Mouse (Mus musculus) left cerebral cortex, postnatal 36 days (tissue): ENCODE measurements around the gene Ret. TPM values are rescaled to one million over a fixed set of nuclear protein-coding genes. Genes with fewer than 3 reads are reported as not detected.

Experiments
- DNase-seq, 2 experiments: peaks; one replicate each; pipeline ENCODE4 v3.0.0; 2021 to 2022; ENCODE audit warnings: low spot score in 2 of 2, mixed read lengths in 1 of 2
- intact Hi-C: fragments of 180-260 bp; cut with DNase I; formaldehyde crosslinking; loops from one replicate; pipeline ENCODE4 v1.15.1; 2025
- total RNA-seq, 2 experiments: library from RNA; stranded (reverse); gene quantifications; 2 replicates each; pipeline ENCODE4 v1.2.3; 2021

Gene Ret
- total RNA-seq, 2 experiments from 2014 or later, result 3.4 to 4.4 TPM

DNA sequence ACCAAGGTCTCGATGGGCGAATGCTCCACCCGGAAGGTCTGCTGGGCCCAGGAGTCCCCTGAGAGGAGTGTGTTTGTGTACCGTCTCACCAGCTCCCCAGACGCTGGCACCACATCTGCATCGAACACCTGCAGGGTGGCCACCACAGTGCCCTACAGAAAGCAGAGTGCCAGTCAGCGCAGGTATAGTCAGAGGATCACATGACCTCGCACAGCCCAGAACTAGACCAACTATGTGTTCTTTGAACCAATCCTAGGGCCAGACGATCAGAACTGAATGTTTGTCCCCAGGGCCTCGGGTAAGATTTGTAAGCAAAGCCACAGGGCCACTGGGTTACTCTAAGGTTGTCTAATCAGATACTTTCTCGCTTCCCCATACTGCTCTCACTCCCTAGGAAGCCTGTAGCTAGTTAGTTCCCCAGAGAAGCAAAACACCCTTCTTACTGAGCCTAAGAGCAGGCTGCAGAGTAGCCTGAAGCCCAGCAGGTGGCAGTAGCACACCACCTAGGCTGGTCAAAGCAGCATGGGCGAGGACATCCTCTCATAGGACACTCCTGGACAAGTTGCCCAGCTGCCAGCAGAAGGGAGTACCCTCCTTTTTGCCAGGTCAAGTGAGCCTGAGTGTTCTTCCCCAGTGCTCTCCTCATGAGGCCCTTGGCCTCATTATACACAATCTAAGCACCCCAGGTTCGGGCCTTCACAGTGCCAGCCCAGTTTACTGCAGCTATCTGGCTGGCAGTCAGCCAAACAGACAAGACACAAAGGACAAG lies 18.0 kb downstream of the Ret start:
- DNase-seq, result peak; percentile 68 to 70
- intact Hi-C loops, result loop anchor here (2.0 kb wide), 1 partner anchor 199 kb away; no protein-coding TSS in a partner anchor

DNA sequence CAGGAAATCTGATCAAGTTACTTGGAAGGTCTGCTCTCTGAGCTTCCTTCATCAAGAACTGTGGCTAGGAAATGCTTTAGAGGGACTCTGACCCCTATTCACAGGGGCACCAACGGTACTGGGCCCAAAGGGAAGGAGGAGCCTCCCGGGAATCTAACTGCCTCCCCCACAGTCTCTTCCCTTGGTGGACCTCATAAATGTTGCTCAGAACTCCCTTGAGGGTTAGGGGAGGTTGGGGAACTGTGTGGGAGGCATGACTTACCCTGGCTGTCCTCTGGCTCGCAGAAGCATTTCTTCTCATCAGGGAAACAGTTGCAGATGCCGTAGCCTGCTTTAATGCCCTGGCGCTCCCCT lies 23.6 kb downstream of the Ret start:
- DNase-seq, result no peak
- intact Hi-C loops, result no loop called here

DNA sequence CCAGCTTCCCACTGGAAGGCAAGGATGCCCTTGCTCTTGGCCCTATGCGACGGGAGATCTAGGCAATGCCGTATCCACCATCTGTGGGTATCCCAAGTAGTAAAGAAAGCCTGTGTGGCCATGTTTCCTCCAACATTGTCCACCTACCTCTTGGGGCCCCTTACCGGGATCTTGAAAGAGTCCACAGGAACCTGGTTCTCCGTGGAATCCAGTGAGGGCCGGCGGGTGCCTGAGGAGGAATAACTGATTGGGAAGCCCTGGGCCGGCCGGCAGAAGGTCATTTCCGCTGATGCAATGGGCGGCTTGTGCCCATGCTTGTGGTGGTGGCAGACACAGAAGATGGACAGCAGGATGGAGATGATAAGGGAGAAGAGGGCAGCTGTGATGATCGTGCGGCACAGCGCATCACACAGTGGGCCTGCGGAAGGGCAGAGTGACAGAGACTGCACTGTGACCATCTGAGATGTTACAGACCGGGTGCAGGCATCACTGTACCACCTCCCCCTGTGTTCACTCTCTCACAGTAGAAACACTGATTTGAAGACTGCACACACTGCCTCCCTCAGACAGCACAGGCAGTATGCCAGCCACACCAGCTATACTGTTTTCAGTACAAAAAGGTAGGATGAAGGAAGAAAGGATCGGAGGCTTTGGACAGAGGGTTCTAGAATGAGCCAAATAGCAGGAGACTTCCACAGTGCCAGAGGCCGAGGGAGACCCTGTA lies 24.1 kb downstream of the Ret start:
- peak in 1 of 2 experiments; percentile 29 for DNase-seq
- intact Hi-C loops, result no loop called here

DNA sequence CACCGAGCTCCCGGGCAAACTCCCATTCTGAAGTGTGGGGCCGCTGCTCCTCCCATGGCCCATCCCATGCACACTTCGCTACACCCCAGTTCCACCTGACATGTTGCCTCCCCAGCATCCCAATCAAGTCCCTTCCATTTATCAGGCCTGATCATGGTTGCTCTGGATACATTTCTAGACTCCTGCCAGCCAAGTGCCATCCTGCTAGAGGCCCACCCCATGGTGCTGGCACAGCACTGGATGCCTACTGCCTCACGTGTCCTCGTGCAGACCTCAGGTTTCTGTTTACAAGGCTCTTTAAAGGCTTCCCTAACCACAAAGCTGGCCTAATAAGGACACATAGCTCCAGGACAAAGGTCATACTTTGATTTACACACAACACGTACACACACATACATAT lies 26.1 kb downstream of the Ret start:
- DNase-seq, result no peak
- intact Hi-C loops, result no loop called here

DNA sequence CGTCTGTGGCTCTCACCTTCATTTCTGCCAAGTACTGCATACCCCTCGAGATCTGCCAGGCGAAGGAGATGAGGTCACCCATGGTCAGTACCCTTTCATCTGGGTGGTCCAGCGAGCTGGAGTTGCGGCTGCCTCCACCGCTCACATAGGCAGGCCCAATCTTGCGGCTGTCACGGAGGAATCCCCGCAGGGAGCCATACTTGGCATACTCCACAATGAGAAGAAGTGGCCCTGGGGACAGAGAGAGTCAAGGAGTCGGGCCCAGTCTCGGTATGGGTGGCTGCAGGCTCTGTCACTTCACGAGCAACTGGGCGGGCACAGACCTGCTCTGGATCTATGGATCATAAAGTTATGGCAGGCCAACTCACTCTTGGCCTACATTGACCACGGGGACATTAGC lies 29.4 kb downstream of the Ret start:
- intact Hi-C loops, result no loop called here
- no peak for DNase-seq

DNA sequence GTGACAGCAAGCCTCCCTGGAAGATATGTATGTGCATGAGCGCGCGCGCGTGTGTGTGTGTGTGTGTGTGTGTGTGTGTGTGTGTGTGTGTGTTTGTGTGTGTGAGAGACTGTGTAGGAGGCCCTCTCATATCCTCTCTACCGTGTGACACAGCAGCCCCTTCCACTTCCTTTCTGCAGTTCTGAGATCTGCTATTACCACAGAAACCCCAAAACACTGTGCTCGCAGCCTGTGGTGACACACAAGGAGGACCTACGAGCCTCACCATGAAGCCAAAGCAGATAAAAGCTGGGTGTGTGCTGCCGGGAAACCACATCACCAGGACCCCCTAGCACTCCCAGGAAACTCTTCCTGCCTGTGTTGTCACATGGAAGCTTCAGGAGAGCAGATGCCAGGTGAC lies 30.5 kb downstream of the Ret start:
- DNase-seq, result no peak
- intact Hi-C loops, result no loop called here

DNA sequence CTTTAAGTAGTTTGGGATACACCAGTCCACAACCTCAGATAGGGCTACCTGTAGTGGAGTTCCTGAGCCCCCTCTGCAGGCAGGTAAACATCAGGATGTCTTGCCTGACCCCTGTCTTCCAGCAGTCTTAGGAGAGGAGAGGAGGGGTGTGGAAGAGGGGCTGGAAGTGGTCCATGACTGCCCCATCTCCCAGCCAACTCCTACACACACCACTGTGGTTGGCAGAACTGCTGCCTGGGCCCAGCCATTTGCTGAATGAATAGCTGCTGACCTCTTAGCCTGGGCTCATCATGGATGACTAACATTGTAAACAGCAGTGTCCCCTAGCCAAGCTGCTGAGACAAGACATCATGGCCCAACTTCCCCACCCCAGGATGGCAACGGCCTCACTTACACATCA lies 32.0 kb downstream of the Ret start:
- no peak for DNase-seq
- intact Hi-C loops, result no loop called here

DNA sequence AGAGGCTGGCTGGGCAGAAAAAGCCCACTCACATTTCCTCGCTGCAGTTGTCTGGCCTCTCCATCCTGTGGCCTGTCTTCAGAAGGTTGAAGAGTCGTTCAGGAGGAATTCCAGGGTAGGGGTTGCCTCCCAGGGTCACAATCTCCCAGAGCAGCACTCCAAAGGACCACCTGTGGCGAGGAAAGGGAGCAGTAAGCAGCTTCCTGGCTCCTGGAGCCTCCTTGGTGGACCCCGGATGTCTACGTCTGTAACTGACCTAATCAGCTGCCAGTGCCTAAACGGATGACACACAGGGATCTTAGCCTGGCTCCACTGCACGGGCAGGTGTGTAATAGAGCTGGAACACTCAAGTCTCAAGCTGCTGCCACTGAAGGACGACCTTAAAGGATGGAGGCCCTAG lies 32.8 kb downstream of the Ret start:
- intact Hi-C loops, result no loop called here
- DNase-seq, result no peak

DNA sequence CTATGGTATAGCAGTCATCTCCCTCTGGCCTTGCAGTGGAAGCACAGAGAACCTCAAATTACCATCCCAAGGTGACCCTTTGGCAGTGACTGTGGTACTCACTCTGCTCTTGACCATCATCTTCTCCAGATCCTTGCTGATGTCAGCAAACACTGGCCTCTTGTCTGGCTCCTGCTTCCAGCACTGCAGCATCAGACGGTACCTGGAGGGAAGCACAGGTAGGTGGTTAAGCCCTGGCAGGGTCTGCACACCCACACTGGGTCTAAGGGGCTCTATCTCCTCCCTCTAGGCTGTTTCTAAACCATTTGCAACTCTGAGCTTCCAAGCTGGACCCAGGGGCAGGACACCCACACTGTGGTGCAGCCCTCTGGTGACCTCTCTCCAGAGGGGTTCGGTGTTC lies 34.4 kb downstream of the Ret start:
- no peak for DNase-seq
- intact Hi-C loops, result no loop called here

DNA sequence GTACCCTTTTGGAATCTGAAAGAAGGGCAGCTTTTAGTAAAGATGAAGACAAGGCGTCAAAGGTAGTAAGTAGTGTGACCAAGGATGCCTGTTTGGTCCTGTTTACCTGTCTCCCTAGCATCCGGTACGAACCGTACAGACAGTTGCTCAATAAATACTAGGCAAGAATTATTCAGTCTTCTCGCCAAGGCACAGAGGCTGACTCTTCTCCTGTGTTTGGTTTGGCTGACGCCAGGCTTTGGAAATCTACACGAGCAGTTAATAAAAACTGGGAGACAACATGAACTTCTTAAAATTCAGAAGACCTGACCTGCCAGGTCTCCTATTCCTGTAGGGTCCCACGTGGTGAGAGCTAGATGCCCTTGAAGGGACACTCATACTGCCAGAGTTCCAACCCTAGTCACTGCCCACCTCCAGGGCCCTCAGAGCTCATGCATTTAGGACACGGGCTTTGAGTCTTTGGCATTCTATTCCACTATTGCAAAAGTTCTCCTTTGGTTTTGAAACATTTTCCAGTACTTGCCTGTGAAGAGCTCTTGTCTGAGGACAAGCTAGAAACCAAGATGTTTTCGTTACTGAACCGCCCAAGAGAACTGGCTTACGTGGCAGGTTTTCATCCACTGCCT lies 34.9 kb downstream of the Ret start:
- DNase-seq, result no peak
- intact Hi-C loops, result no loop called here

DNA sequence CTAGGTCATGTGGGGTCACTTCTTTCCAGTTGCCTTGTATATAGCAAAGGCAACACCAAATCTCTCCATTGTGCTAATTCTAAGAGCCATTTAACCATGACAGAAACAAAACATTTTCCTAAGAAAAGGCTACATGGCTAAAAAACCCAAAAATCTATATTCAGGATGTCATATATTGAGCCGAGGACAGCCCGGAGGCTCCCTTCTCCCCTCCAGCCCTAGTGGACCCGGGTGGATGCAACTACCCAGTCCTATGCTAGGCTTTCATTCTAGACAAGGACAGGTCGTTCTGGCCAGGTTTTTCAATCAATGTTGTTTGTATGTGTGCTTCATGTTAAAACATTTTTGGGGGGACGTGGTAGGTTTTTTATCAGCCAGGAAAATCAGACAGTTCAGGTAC lies 44.4 kb downstream of the Ret start:
- intact Hi-C loops, result no loop called here
- DNase-seq, result no peak

DNA sequence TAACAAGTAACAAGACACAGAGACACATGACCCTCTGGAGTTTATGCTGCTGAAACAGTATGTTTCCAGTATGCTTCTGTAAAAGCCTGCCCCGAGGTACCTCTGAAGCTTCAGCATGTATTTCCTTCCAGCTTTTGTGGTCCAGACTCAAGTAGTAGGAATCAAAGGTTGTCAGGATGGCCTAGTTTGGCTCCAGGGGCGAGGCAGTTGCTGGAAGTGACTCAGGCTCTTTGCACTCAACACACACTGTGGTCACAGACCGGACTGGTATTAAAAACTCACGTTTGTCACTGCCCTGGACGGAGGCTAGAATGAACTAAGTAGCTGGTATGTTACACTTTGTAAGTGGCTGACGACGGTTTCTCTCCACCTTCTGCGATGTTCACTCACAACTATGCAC lies 46.5 kb downstream of the Ret start:
- DNase-seq, result no peak
- intact Hi-C loops, result no loop called here

DNA sequence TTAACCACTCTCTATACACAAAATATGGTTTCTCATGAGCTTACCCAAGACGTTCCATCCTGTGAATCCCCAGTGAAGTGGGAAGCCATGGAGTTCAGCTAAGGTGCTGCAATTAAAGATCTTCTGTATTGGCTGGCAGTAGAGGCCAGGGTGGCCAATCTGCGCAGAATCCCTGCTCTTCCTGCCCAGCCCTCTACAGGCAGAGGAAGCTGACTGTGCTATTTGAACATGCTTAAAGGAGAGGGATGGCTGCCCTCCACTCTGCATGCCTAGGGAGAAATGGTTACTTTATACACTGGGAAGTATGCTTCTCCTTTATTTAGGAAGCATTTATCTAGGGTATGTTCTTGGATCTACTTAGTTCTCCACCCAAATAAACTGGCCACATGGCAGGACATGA lies 47.0 kb downstream of the Ret start:
- DNase-seq, result no peak
- intact Hi-C loops, result no loop called here

DNA sequence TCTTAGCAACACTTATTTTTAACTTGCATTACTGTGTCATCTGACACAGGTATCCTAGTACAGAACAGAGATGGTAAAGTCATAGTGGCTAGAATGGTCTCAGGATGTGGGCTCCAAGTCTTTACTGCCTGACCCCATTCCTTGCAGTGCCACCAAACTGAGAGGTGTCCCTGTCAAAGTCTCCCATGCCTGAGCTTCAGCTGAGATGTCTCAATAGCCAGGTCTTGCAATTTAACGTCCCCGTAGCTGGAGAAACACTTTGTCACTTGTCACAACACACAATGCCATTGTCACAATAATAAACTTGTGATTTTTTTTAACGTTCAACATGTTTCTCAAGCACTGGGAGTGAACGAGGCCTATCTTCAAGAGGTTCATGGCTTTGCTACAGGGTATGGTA lies 47.4 kb downstream of the Ret start:
- DNase-seq, result no peak
- intact Hi-C loops, result no loop called here

DNA sequence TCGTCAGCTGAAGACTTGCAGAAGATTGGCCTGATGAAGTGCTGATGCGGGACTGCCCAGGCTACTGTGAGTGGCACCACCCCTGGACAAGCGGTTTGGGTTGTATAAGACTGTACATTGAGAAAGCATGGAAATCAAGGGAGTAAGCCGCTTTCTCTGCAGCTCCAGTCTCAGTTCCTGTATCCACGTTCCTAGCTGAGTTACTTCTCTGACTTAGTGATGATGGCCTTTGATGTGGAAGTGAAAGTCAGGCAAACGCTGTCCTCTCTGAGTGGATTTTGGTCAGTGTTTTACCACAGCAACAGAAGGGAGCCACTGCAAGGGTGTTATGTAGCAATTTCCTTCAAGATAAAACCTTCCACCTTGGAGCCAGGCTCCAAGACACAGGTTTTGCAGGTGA lies 56.6 kb downstream of the Ret start:
- intact Hi-C loops, result no loop called here
- DNase-seq, result no peak

DNA sequence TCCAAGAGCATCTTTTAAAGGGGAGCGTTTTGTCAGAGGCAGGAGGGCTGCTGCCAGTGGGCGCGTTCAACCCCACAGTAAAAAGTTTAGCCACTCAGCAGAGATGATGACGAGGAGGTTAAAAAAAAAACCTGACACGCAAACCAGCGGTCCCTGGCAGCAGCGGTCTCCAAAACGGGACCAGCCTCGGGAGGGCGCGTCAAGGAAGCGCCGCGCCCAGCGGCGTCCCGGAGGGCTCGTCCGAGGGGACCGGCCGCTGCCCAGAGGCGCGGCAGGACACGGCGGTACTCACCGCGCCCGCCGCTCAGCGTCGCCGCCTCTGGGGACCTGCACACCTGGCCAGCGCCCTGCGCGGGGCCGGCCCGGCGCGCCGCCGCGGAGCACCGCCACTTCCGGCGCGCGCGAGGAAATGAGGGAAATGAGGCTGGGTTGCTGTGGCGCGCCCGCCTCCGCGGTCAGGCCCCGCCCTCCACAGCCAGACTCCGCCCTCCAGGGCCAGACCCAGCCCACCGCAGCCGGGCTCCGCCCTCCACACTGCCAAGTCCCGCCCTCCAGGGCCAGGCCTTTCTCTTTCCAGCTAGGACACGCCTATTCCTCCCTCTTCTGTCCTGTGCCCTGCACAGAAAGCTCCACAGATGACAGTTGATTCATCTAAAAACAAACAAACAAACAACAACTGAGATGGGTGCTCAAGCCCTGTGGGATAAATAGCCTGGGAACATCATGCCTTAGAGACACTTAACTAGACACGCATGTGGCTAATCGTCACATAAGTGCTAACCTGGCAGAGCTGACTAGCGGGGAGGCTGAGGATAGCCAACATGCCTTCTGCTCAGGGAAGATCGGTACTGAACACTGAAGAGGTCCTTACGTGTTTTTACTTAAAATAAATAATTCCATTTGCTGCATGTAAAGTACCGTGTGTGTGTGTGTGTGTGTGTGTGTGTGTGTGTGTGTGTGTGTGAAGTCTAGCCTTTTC lies 58.5 kb downstream of the Ret start, which contains the start of gene Csgalnact2:
Gene Csgalnact2, minus strand, starts transcription at position 410 of the 979 bp plus-strand sequence.
- DNase-seq, result peak; percentile 91 to 93
- intact Hi-C loops, result no loop called here

DNA sequence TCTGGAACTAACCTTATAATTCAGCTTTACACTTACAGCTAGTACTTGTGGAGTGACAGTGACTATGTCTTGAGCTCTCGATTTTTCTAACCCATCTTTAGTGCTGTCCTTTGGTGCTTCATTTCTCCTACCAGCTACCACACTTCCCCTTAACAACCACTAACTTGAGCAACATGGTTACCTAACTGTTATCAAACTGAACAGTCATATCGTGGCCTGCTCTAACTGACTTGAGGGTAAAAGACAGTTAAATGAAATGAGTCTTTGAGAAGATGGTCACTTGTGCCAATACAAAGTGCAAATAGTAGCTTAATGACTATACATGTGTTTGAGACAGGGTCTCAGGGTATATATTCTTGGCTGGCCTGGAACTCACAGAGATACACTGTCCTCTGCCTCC lies 60.4 kb downstream of the Ret start:
- no peak for DNase-seq
- intact Hi-C loops, result no loop called here

DNA sequence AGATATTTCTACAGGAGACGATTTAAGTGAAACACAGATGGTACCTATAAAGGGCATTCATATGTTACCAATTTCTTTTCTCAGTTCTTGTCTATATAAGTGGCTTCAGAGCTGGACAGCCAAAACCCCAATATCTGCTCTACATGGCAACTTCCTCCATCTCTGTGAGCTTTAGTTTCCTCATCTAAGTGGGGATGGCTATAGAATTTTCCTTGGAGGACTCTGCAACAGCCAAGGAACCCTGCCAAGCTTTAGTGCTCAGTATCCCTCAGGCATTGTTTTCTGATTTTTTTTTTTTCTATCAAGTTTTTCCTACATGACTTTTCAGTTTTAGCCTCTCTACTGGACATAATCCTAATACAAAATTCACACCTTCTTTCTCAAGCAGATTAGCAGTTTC lies 63.1 kb downstream of the Ret start:
- intact Hi-C loops, result no loop called here

DNA sequence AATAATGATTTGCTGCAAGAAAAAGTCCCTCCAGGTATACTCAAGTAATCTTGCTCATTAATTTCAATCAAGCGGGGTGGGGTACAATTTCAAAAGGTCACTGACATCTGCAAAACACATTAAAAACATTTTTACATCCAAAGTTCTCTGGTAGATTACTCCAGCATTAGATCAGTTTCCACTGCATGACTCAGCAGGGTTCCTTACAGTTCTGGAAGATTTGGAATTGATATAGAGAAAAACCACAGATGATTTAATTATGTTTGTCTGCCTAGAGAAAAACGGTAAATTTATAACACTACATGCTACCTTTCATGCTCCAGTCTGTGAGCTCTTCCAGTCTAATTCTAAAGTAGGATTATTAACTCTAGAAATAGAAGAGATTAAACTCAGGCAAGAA lies 67.5 kb downstream of the Ret start:
- intact Hi-C loops, result no loop called here
- no peak for DNase-seq

More for the DNA sequence above, 63.1 kb downstream of the Ret start:
- DNase-seq, result no peak
